Mouse (Mus musculus) forebrain, embryonic 11.5 days (tissue): ENCODE data around the gene Nfe2l2. TPM values are rescaled to one million over a fixed set of nuclear protein-coding genes. Genes with fewer than 3 reads are reported as not detected.
A peak's percentile ranks its signal among the peaks of the same experiment; 100 is the strongest.
"Not testable (repeated sequence)": the region's sequence is repeated elsewhere in the genome, so short reads cannot be mapped to it uniquely, and the experiment has no call there.

Source experiments
- ATAC-seq: fragments of 200-750 bp; cut with Nextera tagmentation; replicated peaks from 2 replicates; pipeline ENCODE4 v1.8.0; 2017; ENCODE audit warnings: moderate TSS enrichment; ENCODE audit not compliant: low FRiP score
- DNase-seq: peaks from one replicate; pipeline ENCODE4 v3.0.0-alpha.2; 2017; ENCODE audit warnings: low spot score
- H3K27ac ChIP-seq: fragments of 300-500 bp; sonication (generic); 2 replicates; pipeline ENCODE4 v1.5.1; 2014; ENCODE audit warnings: low read depth, low read length
- H3K27me3 ChIP-seq: fragments of 300-500 bp; sonication (generic); 2 replicates; pipeline ENCODE4 v1.6.1; 2014; ENCODE audit warnings: mild to moderate bottlenecking, low read length, mixed read lengths; ENCODE audit not compliant: control insufficient read depth, insufficient read depth
- H3K36me3 ChIP-seq: fragments of 300-500 bp; sonication (generic); 2 replicates; pipeline ENCODE4 v1.6.1; 2014; ENCODE audit warnings: mild to moderate bottlenecking, low read length, moderate library complexity, mixed read lengths; ENCODE audit not compliant: control insufficient read depth, insufficient read depth
- H3K4me1 ChIP-seq: fragments of 300-500 bp; sonication (generic); replicated peaks from 2 replicates; pipeline ENCODE4 v1.6.1; 2014; ENCODE audit warnings: low read length, mixed read lengths; ENCODE audit not compliant: control insufficient read depth, insufficient read depth
- H3K4me2 ChIP-seq: fragments of 300-500 bp; sonication (generic); 2 replicates; pipeline ENCODE4 v1.6.1; 2014; ENCODE audit warnings: low read depth, mild to moderate bottlenecking, low read length, moderate library complexity, mixed read lengths; ENCODE audit not compliant: severe bottlenecking
- H3K4me3 ChIP-seq: fragments of 300-500 bp; sonication (generic); 2 replicates; pipeline ENCODE4 v1.5.1; 2014; ENCODE audit warnings: low read depth, low read length
- H3K9ac ChIP-seq: fragments of 300-500 bp; sonication (generic); 2 replicates; pipeline ENCODE4 v1.6.1; 2014; ENCODE audit warnings: low read length
- H3K9me3 ChIP-seq: fragments of 300-500 bp; sonication (generic); 2 replicates; pipeline ENCODE4 v1.6.1; 2016; ENCODE audit warnings: low read length, mixed read lengths; ENCODE audit not compliant: control insufficient read depth
- WGBS: fragments of 180-500 bp; shearing (Covaris S2); extraction: QIAGEN DNeasy Blood & Tissue Kit; methylation state at CpG from one replicate; pipeline ENCODE4 v1.1.7; 2014; 5-methylcytosine and 5-hydroxymethylcytosine counted together
- polyA plus RNA-seq: library from polyadenylated mRNA; unstranded; fragments of >200 nt; fragmentation: Nextera tagmentation; extraction: Ambion mirVana; gene quantifications from 2 replicates; pipeline ENCODE4 v1.2.1, GENCODE M21; 2014

Gene Nfe2l2
- polyA plus RNA-seq, 1 experiment from 2014 or later = 26.8 TPM

GRCm38 (mm10) chr2:75656924-75657323 is 47.5 kb downstream of the Nfe2l2 start:
- H3K27ac ChIP-seq = peak overlapping the region; percentile 95; the same call in 1 of the 2 replicates
- H3K4me3 ChIP-seq = no peak overlapping the region
- DNase-seq (no peak), ATAC-seq (no peak)
- H3K9me3 ChIP-seq = no peaks in the 10 kb centered on the region
- H3K4me1 ChIP-seq = peaks cover 2% of the 10 kb centered on the region; the same call in 1 of the 2 replicates
- H3K9ac ChIP-seq = no peak overlapping the region
- no peak overlapping the region for H3K4me2 ChIP-seq
- no peaks in the 10 kb centered on the region for H3K27me3 ChIP-seq
- H3K36me3 ChIP-seq = no peaks in the 10 kb centered on the region
- 89% methylated on average over 5 of the region's 5 CpGs for WGBS

- no peaks in the 10 kb centered on the region; the same call in 1 of the 2 replicates for H3K4me1 ChIP-seq
- no peaks in the 10 kb centered on the region for H3K36me3 ChIP-seq
- no peak overlapping the region for H3K9ac ChIP-seq
- H3K9me3 ChIP-seq = no peaks in the 10 kb centered on the region
- ATAC-seq (no peak), DNase-seq (no peak)
- no peaks in the 10 kb centered on the region for H3K27me3 ChIP-seq
- 84% methylated on average over 1 of the region's 1 CpGs for WGBS
- no peak overlapping the region for H3K4me3 ChIP-seq
- no peak overlapping the region for H3K4me2 ChIP-seq
- no peak overlapping the region for H3K27ac ChIP-seq
Measured at GRCm38 (mm10) chr2:75654679-75655078, 49.8 kb downstream of the Nfe2l2 start.

GRCm38 (mm10) chr2:75653150-75653549 is 51.3 kb downstream of the Nfe2l2 start:
- H3K4me3 ChIP-seq = no peak overlapping the region
- H3K4me2 ChIP-seq = no peak overlapping the region
- no peaks in the 10 kb centered on the region for H3K36me3 ChIP-seq
- DNase-seq (no peak), ATAC-seq (no peak)
- H3K4me1 ChIP-seq = no peaks in the 10 kb centered on the region; the same call in 1 of the 2 replicates
- no peaks in the 10 kb centered on the region for H3K9me3 ChIP-seq
- H3K27ac ChIP-seq = no peak overlapping the region
- no peaks in the 10 kb centered on the region for H3K27me3 ChIP-seq
- H3K9ac ChIP-seq = no peak overlapping the region

- WGBS = 79% methylated on average over 1 of the region's 1 CpGs
- ATAC-seq = no peak
- no peak for DNase-seq
- H3K4me3 ChIP-seq = no peak overlapping the region
- no peaks in the 10 kb centered on the region for H3K9me3 ChIP-seq
- no peak overlapping the region for H3K4me2 ChIP-seq
- no peaks in the 10 kb centered on the region for H3K27me3 ChIP-seq
- no peak overlapping the region for H3K27ac ChIP-seq
- no peak overlapping the region for H3K9ac ChIP-seq
- H3K4me1 ChIP-seq = no peaks in the 10 kb centered on the region
- H3K36me3 ChIP-seq = no peaks in the 10 kb centered on the region
Measured at GRCm38 (mm10) chr2:75650437-75650836, 54.0 kb downstream of the Nfe2l2 start.

GRCm38 (mm10) chr2:75645251-75645650 is 59.2 kb downstream of the Nfe2l2 start:
- no peaks in the 10 kb centered on the region for H3K36me3 ChIP-seq
- no peak overlapping the region for H3K27ac ChIP-seq
- no peaks in the 10 kb centered on the region for H3K9me3 ChIP-seq
- no peak overlapping the region for H3K4me3 ChIP-seq
- no peaks in the 10 kb centered on the region for H3K27me3 ChIP-seq
- H3K4me1 ChIP-seq = no peaks in the 10 kb centered on the region
- H3K4me2 ChIP-seq = no peak overlapping the region
- H3K9ac ChIP-seq = no peak overlapping the region
- WGBS = 89% methylated on average over 12 of the region's 12 CpGs
- DNase-seq (no peak), ATAC-seq (no peak)

GRCm38 (mm10) chr2:75643950-75644349 is 60.5 kb downstream of the Nfe2l2 start:
- Histone ChIP-seq H3K27ac (no peak overlapping the region), H3K4me2 (no peak overlapping the region), H3K4me1 (no peaks in the 10 kb centered on the region), H3K4me3 (no peak overlapping the region), H3K9ac (no peak overlapping the region), H3K9me3 (no peaks in the 10 kb centered on the region), H3K36me3 (no peaks in the 10 kb centered on the region), H3K27me3 (no peaks in the 10 kb centered on the region)
- ATAC-seq (no peak), DNase-seq (no peak)
- 85% methylated on average over 6 of the region's 6 CpGs for WGBS

GRCm38 (mm10) chr2:75642795-75643550 is 61.5 kb downstream of the Nfe2l2 start:
- Histone ChIP-seq H3K9me3 (no peaks in the 10 kb centered on the region), H3K36me3 (no peaks in the 10 kb centered on the region), H3K4me3 (no peak overlapping the region), H3K4me2 (no peak overlapping the region), H3K9ac (no peak overlapping the region), H3K27me3 (no peaks in the 10 kb centered on the region), H3K4me1 (no peaks in the 10 kb centered on the region), H3K27ac (no peak overlapping the region)
- ATAC-seq (no peak), DNase-seq (no peak)
- 95% methylated on average over 8 of the region's 8 CpGs for WGBS

GRCm38 (mm10) chr2:75642312-75642711 is 62.1 kb downstream of the Nfe2l2 start:
- H3K4me2 ChIP-seq, H3K9ac ChIP-seq, H3K9me3 ChIP-seq, DNase-seq, ATAC-seq, H3K27me3 ChIP-seq, H3K27ac ChIP-seq, H3K4me1 ChIP-seq, H3K36me3 ChIP-seq, H3K4me3 ChIP-seq: not testable (repeated sequence)
- 93% methylated on average over 3 of the region's 4 CpGs for WGBS

GRCm38 (mm10) chr2:75639535-75639934 is 64.9 kb downstream of the Nfe2l2 start:
- not testable (repeated sequence) for H3K9ac ChIP-seq, H3K4me3 ChIP-seq, H3K27ac ChIP-seq, H3K9me3 ChIP-seq, H3K36me3 ChIP-seq, DNase-seq, H3K4me2 ChIP-seq, ATAC-seq, H3K27me3 ChIP-seq, H3K4me1 ChIP-seq
- WGBS = 70% methylated on average over 11 of the region's 12 CpGs
